ENCODE assay signal across 7 mouse cellular contexts in genomic region chr3:52266606-52267160, GRCm38 (mm10). TPM values are rescaled to one million over a fixed set of nuclear protein-coding genes. Genes with fewer than 3 reads are reported as not detected.
DNase-seq lines count a peak whose midpoint lies in the region; ATAC-seq lines count a peak whose summit lies in the region.

No protein-coding gene starts in this region.

- no peak overlapping the region for H3K27ac ChIP-seq in embryonic facial prominence, embryonic 15.5 days (replicated peaks)
- no peak overlapping the region for H3K27ac ChIP-seq in limb, embryonic 11.5 days (replicated peaks; ENCODE audit: low read depth, low read length)
- H3K27ac ChIP-seq in midbrain, embryonic 13.5 days, result no peak overlapping the region

- H3K4me2 ChIP-seq in embryonic facial prominence, embryonic 15.5 days (replicated peaks), result peak overlapping the region; percentile 93
- H3K4me2 ChIP-seq in limb, embryonic 11.5 days (ENCODE audit: low read depth, severe bottlenecking), result no peak overlapping the region; the same call in 1 of the 2 replicates
- peak overlapping the region; percentile 88 for H3K4me2 ChIP-seq in midbrain, embryonic 13.5 days (replicated peaks)

- WGBS in embryonic facial prominence, embryonic 15.5 days, result 11% methylated on average over 17 of the region's 17 CpGs
- 9% methylated on average over 17 of the region's 17 CpGs for WGBS in limb, embryonic 11.5 days
- 7% methylated on average over 17 of the region's 17 CpGs for WGBS in midbrain, embryonic 13.5 days

- H3K9me3 ChIP-seq in embryonic facial prominence, embryonic 15.5 days (replicated peaks), result no peaks in the 10 kb centered on the region
- H3K9me3 ChIP-seq in limb, embryonic 11.5 days (ENCODE audit: control insufficient read depth, low read length), result no peaks in the 10 kb centered on the region
- H3K9me3 ChIP-seq in midbrain, embryonic 13.5 days, result no peaks in the 10 kb centered on the region

- H3K4me1 ChIP-seq in embryonic facial prominence, embryonic 15.5 days, result peaks cover 32% of the 10 kb centered on the region
- H3K4me1 ChIP-seq in limb, embryonic 11.5 days (ENCODE audit: control insufficient read depth, insufficient read depth, low read length), result peaks cover 14% of the 10 kb centered on the region
- H3K4me1 ChIP-seq in midbrain, embryonic 13.5 days (replicated peaks), result peaks cover 32% of the 10 kb centered on the region

- peak overlapping the region; percentile 86 for H3K4me3 ChIP-seq in embryonic facial prominence, embryonic 15.5 days (replicated peaks)
- peak overlapping the region; percentile 88 for H3K4me3 ChIP-seq in limb, embryonic 11.5 days (ENCODE audit: low read depth, low read length)
- H3K4me3 ChIP-seq in midbrain, embryonic 13.5 days (replicated peaks), result peak overlapping the region; percentile 74; the same call in 1 of the 2 replicates

- intact Hi-C loops in heart, postnatal 25 days (cut with DNase I), result loop anchor here (10.0 kb wide), 1 partner anchor 258 kb away; no protein-coding TSS in a partner anchor

- peaks cover 17% of the 10 kb centered on the region for H3K27me3 ChIP-seq in embryonic facial prominence, embryonic 15.5 days
- H3K27me3 ChIP-seq in limb, embryonic 11.5 days (ENCODE audit: control insufficient read depth, insufficient read depth, low read length), result peaks cover 13% of the 10 kb centered on the region
- peaks cover 80% of the 10 kb centered on the region for H3K27me3 ChIP-seq in midbrain, embryonic 13.5 days

- H3K9ac ChIP-seq in embryonic facial prominence, embryonic 15.5 days, result no peak overlapping the region
- no peak overlapping the region for H3K9ac ChIP-seq in limb, embryonic 11.5 days (ENCODE audit: low read length)
- no peak overlapping the region for H3K9ac ChIP-seq in midbrain, embryonic 13.5 days (replicated peaks)

- no peaks in the 10 kb centered on the region for H3K36me3 ChIP-seq in embryonic facial prominence, embryonic 15.5 days
- H3K36me3 ChIP-seq in limb, embryonic 11.5 days (ENCODE audit: control insufficient read depth, insufficient read depth, low read length), result no peaks in the 10 kb centered on the region
- H3K36me3 ChIP-seq in midbrain, embryonic 13.5 days, result no peaks in the 10 kb centered on the region

- DNase-seq in ZHBTc4 (ENCODE audit: low read depth, low spot score), result peak; percentile 60
- DNase-seq in heart, postnatal 25 days (ENCODE audit: low spot score), result peak; percentile 61
- DNase-seq in limb, embryonic 11.5 days (ENCODE audit: low spot score), result no peak
- DNase-seq in frontal cortex, postnatal 25 days (ENCODE audit: low spot score in 2 of 2), result no peak
- DNase-seq in right cerebral cortex, postnatal 10 days (ENCODE audit: low spot score in 2 of 2), result no peak

- no peak for ATAC-seq in embryonic facial prominence, embryonic 15.5 days (ENCODE audit: insufficient number of reproducible peaks, low FRiP score, low TSS enrichment, low read depth)
- ATAC-seq in limb, embryonic 11.5 days (ENCODE audit: insufficient number of reproducible peaks, low FRiP score, low TSS enrichment, low read depth), result no peak
- no peak for ATAC-seq in midbrain, embryonic 13.5 days

RNA-seq across cellular contexts. Expression of gene Foxo1, which starts 1.5 kb away (rescaled TPM):
- polyA plus RNA-seq in embryonic facial prominence, embryonic 15.5 days (2015; fragmentation: Nextera tagmentation; extraction: Ambion mirVana), result 8.2 and 8.9 TPM in 2 replicates
- total RNA-seq in heart, postnatal 25 days (2021), result 10 to 100 TPM; 11.6 to 13.2 TPM
- 5.9 and 6.3 TPM in 2 replicates for polyA plus RNA-seq in limb, embryonic 11.5 days (2014; fragmentation: Nextera tagmentation; extraction: Ambion mirVana)
- 1.7 and 2.6 TPM in 2 replicates for polyA plus RNA-seq in midbrain, embryonic 13.5 days (2015; fragmentation: Nextera tagmentation; extraction: Ambion mirVana)

Comparison
In these comparisons a context has a peak if more than half of its experiments do, and no peak if none do; other contexts are left out.
1. DNase-seq: peak in ZHBTc4 (single experiment) and heart, postnatal 25 days (single experiment); none in limb, embryonic 11.5 days (single experiment), frontal cortex, postnatal 25 days (0 of 2) and right cerebral cortex, postnatal 10 days (0 of 2).
2. Peak in every context shown above with its lines, with median percentiles within 50 percentile points of each other: H3K4me3 ChIP-seq.